Mouse (Mus musculus): ENCODE measurements around the gene Fiz1. TPM values are rescaled to one million over a fixed set of nuclear protein-coding genes. Genes with fewer than 3 reads are reported as not detected.
A peak's percentile ranks its signal among the peaks of the same experiment; 100 is the strongest.

The Fiz1 gene
- polyA plus RNA-seq, 1 experiment from 2014 or later: 14.9 TPM

DNA sequence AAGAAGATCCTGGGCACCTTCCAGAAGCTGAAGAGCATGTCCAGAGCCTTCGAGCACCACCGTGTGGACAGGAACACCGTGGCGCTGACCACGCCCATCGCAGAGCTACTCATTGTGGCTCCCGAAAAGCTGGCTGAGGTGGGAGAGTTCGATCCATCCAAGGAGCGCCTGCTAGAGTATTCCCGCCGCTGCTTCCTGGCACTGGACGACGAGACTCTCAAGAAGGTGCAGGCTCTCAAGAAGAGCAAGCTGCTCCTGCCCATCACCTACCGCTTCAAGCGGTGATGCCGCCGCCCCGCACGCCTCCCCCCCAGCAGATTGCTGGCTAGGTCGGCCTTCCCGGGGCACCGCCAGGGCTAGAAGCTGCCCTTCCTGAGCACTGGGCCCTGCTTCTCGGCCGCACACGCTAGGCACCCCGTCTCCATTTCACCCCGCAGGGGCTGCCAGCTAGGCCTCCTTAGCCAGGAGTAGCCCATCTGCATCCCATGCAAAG is 45.8 kb upstream of the Fiz1 start:
- DNase-seq (ENCODE audit: low spot score) (peak; percentile 84), ATAC-seq (ENCODE audit: low FRiP score, low TSS enrichment) (no peak)
- WGBS: 4% methylated on average over 25 of the region's 27 CpGs
- Histone ChIP-seq H3K36me3 (ENCODE audit: control insufficient read depth, insufficient read depth, low read length) (no peaks in the 10 kb centered on the region), H3K27ac (replicated peaks) (peak overlapping the region; percentile 99), H3K27me3 (ENCODE audit: control insufficient read depth, insufficient read depth, low read length) (peaks cover 5% of the 10 kb centered on the region; the same call in 1 of the 2 replicates), H3K9me3 (ENCODE audit: control insufficient read depth, low read length) (no peaks in the 10 kb centered on the region), H3K4me1 (replicated peaks; ENCODE audit: control insufficient read depth, insufficient read depth) (0 out of 2 replicates have a peak, but pooled peaks cover 4% of the 10 kb centered on the region), H3K4me2 (replicated peaks; ENCODE audit: low read depth) (peak overlapping the region; percentile 90), H3K9ac (ENCODE audit: low read length) (peak overlapping the region; percentile 96), H3K4me3 (ENCODE audit: low read depth, low read length) (peak overlapping the region; percentile 67)
- TF ChIP-seq CTCF (IDR thresholded peaks at IDR 0.05; ENCODE audit: low read depth) (peak; percentile 87), EP300 (optimal IDR thresholded peaks at IDR 0.05) (no peak)

DNA sequence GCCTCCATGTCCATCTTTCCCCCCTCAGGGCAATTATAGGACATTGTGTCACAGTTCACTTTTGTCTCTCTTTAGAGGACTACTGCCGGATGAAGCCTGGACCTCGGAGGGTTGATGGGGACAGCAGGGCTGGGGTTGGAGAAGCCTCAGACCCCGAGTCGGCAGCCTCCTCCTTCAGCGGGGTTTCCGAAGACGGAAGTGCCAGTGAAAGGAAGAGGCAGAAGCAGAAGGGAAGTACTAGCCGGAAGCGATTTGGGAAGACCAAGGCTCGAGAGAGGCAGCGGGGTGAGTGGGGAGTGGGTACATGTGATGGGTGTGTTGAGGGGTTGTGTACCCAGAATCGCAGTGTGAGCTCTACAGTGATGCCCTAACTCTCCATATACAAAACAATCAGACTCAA is 44.9 kb upstream of the Fiz1 start:
- Histone ChIP-seq H3K4me1 (replicated peaks; ENCODE audit: control insufficient read depth, insufficient read depth) (0 out of 2 replicates have a peak, but pooled peaks cover 4% of the 10 kb centered on the region), H3K4me3 (ENCODE audit: low read depth, low read length) (no peak overlapping the region), H3K36me3 (ENCODE audit: control insufficient read depth, insufficient read depth, low read length) (no peaks in the 10 kb centered on the region), H3K27ac (replicated peaks) (no peak overlapping the region), H3K9ac (ENCODE audit: low read length) (no peak overlapping the region), H3K27me3 (ENCODE audit: control insufficient read depth, insufficient read depth, low read length) (peaks cover 7% of the 10 kb centered on the region; the same call in 1 of the 2 replicates), H3K4me2 (replicated peaks; ENCODE audit: low read depth) (no peak overlapping the region), H3K9me3 (ENCODE audit: control insufficient read depth, low read length) (no peaks in the 10 kb centered on the region)
- no peak for ATAC-seq (ENCODE audit: low FRiP score, low TSS enrichment)
- 94% methylated on average over 12 of the region's 12 CpGs for WGBS
- TF ChIP-seq EP300 (optimal IDR thresholded peaks at IDR 0.05): no peak
- TF ChIP-seq CTCF (IDR thresholded peaks at IDR 0.05; ENCODE audit: low read depth): no peak
- no peak for DNase-seq (ENCODE audit: low spot score)

DNA sequence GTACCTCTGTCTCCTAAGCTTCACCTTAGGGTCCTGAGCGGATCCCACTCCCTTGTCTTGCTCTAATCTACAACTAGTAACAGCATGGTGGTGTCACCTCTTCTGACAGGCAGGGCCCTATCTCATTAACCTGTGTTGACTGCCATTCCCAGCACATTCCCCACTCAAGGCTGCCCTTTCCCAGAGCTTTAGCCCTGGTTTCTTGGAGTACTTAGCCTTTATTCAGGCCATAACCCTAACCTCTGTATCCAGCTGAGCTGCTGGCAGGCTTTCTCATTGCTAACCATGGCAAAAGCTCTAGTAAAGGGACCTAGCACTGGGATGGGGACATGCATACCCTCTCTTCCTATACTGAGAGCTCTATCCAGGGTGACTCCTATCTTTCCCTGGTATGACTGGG is 44.1 kb upstream of the Fiz1 start:
- Histone ChIP-seq H3K27ac (replicated peaks) (no peak overlapping the region), H3K4me2 (replicated peaks; ENCODE audit: low read depth) (no peak overlapping the region), H3K9me3 (ENCODE audit: control insufficient read depth, low read length) (no peaks in the 10 kb centered on the region), H3K4me1 (replicated peaks; ENCODE audit: control insufficient read depth, insufficient read depth) (0 out of 2 replicates have a peak, but pooled peaks cover 4% of the 10 kb centered on the region), H3K27me3 (ENCODE audit: control insufficient read depth, insufficient read depth, low read length) (peaks cover 7% of the 10 kb centered on the region; the same call in 1 of the 2 replicates), H3K4me3 (ENCODE audit: low read depth, low read length) (no peak overlapping the region), H3K36me3 (ENCODE audit: control insufficient read depth, insufficient read depth, low read length) (no peaks in the 10 kb centered on the region), H3K9ac (ENCODE audit: low read length) (no peak overlapping the region)
- DNase-seq (ENCODE audit: low spot score) (no peak), ATAC-seq (ENCODE audit: low FRiP score, low TSS enrichment) (no peak)
- no peak for TF ChIP-seq EP300 (optimal IDR thresholded peaks at IDR 0.05)
- TF ChIP-seq CTCF (IDR thresholded peaks at IDR 0.05; ENCODE audit: low read depth): no peak
- 100% methylated on average over 1 of the region's 1 CpGs for WGBS

DNA sequence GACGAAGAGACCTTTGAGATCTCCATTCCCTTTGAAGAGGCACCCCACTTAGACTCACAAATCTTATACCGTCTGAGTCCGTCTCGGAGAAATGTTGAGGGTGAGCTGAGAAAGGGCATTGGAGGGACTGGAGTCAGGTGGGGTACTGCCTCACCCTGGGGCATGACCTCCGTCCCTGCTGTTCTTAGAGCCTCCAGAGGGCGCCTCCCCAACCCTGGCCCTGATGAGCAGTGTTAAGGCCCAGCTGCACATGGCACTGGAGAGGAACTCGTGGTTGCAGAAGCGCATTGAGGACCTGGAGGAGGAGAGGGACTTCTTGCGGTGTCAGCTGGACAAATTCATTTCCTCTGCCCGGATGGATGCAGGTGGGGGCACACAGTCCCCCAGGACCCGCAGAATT is 43.3 kb upstream of the Fiz1 start:
- Histone ChIP-seq H3K4me2 (replicated peaks; ENCODE audit: low read depth) (no peak overlapping the region), H3K4me1 (replicated peaks; ENCODE audit: control insufficient read depth, insufficient read depth) (peaks cover 8% of the 10 kb centered on the region), H3K27me3 (ENCODE audit: control insufficient read depth, insufficient read depth, low read length) (peaks cover 7% of the 10 kb centered on the region; the same call in 1 of the 2 replicates), H3K4me3 (ENCODE audit: low read depth, low read length) (no peak overlapping the region), H3K36me3 (ENCODE audit: control insufficient read depth, insufficient read depth, low read length) (no peaks in the 10 kb centered on the region), H3K9me3 (ENCODE audit: control insufficient read depth, low read length) (no peaks in the 10 kb centered on the region), H3K9ac (ENCODE audit: low read length) (no peak overlapping the region), H3K27ac (replicated peaks) (no peak overlapping the region)
- TF ChIP-seq CTCF (IDR thresholded peaks at IDR 0.05; ENCODE audit: low read depth) (peak; percentile 45), EP300 (optimal IDR thresholded peaks at IDR 0.05) (no peak)
- DNase-seq (ENCODE audit: low spot score) (no peak), ATAC-seq (ENCODE audit: low FRiP score, low TSS enrichment) (no peak)
- 46% methylated on average over 11 of the region's 11 CpGs for WGBS

DNA sequence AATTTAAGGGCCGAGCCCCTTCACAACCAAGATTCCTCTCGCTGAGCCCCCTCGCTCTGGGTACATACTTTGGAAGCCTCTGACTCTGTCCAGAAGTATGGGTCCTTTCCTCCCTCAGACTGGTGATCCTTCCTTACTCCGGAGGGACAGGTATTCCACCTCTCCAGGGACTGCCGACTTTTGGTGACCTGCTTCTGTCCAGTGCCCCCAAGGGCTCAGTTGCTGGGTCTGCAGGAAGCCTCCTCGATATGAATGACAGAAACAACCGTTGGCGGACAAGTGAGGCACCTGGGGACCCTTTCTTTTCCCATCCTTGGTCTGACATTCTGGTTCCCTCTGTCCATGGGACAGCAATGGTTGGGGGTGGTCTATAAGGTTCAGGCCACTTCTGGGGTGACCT is 42.9 kb upstream of the Fiz1 start:
- peak overlapping the region; percentile 63 for H3K9ac ChIP-seq (ENCODE audit: low read length)
- peaks cover 7% of the 10 kb centered on the region; the same call in 1 of the 2 replicates for H3K27me3 ChIP-seq (ENCODE audit: control insufficient read depth, insufficient read depth, low read length)
- peak overlapping the region; percentile 51 for H3K4me3 ChIP-seq (ENCODE audit: low read depth, low read length)
- H3K9me3 ChIP-seq (ENCODE audit: control insufficient read depth, low read length): no peaks in the 10 kb centered on the region
- H3K27ac ChIP-seq (replicated peaks): no peak overlapping the region
- peaks cover 10% of the 10 kb centered on the region for H3K4me1 ChIP-seq (replicated peaks; ENCODE audit: control insufficient read depth, insufficient read depth)
- WGBS: 33% methylated on average over 8 of the region's 8 CpGs
- ATAC-seq (ENCODE audit: low FRiP score, low TSS enrichment): no peak
- peak overlapping the region; percentile 69 for H3K4me2 ChIP-seq (replicated peaks; ENCODE audit: low read depth)
- TF ChIP-seq CTCF (IDR thresholded peaks at IDR 0.05; ENCODE audit: low read depth) (no peak), EP300 (optimal IDR thresholded peaks at IDR 0.05) (no peak)
- no peak for DNase-seq (ENCODE audit: low spot score)
- no peaks in the 10 kb centered on the region for H3K36me3 ChIP-seq (ENCODE audit: control insufficient read depth, insufficient read depth, low read length)

DNA sequence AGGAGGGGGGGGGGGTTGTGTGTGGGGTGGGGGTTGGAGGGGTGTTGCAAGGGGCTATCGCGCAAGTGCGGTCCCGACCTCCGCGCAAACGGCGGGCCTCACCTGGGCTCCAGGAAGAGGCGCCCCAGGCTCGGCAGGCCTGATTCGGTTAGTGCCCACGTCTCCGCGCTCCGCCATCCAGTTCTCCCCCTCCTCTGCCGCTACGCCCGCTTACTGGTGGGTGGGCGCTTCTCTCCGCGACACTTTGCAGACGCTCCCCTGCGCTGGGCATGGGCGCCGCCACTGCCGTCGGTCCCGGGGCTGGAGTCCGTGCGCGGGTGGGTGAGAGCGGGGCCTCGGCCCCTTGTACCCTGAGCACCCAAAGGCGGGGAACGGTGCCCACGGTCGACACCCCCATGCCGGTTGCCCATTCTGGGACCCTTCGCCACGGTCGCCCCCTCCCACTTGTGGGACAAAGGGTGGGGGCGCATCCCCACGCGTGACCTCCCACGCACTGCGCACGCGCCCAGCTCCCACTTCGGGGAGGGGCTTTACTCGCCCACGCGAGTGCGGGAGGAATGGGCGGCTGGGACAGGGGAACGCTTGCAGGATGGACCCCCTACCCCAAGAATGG is 42.3 kb upstream of the Fiz1 start:
- no peaks in the 10 kb centered on the region for H3K36me3 ChIP-seq (ENCODE audit: control insufficient read depth, insufficient read depth, low read length)
- H3K4me3 ChIP-seq (ENCODE audit: low read depth, low read length): peak overlapping the region; percentile 51
- TF ChIP-seq EP300 (optimal IDR thresholded peaks at IDR 0.05): no peak
- no peak for TF ChIP-seq CTCF (IDR thresholded peaks at IDR 0.05; ENCODE audit: low read depth)
- H3K27me3 ChIP-seq (ENCODE audit: control insufficient read depth, insufficient read depth, low read length): peaks cover 7% of the 10 kb centered on the region; the same call in 1 of the 2 replicates
- H3K27ac ChIP-seq (replicated peaks): no peak overlapping the region
- peaks cover 10% of the 10 kb centered on the region for H3K4me1 ChIP-seq (replicated peaks; ENCODE audit: control insufficient read depth, insufficient read depth)
- H3K9me3 ChIP-seq (ENCODE audit: control insufficient read depth, low read length): no peaks in the 10 kb centered on the region
- ATAC-seq (ENCODE audit: low FRiP score, low TSS enrichment) (no peak), DNase-seq (ENCODE audit: low spot score) (no peak)
- 2% methylated on average over 51 of the region's 55 CpGs for WGBS
- H3K4me2 ChIP-seq (replicated peaks; ENCODE audit: low read depth): peak overlapping the region; percentile 69
- peak overlapping the region; percentile 63 for H3K9ac ChIP-seq (ENCODE audit: low read length)

Data from stomach, postnatal 0 days (tissue).